Mouse (Mus musculus): ENCODE measurements around the gene Zkscan1. TPM values are rescaled to one million over a fixed set of nuclear protein-coding genes. Genes with fewer than 3 reads are reported as not detected.

Zkscan1 gene
- polyA plus RNA-seq (2012; rRNA removed; ENCODE audit: low replicate concordance): 0.59 and 1.2 TPM in 2 replicates

GRCm38 (mm10) chr5:138084996-138085395, at the start of gene Zkscan1:
Gene Zkscan1, plus strand, starts transcription at chr5:138085084.

GRCm38 (mm10) chr5:138052894-138053293, 32.0 kb upstream of the Zkscan1 start, which contains the start of gene Smok3c:
Gene Smok3c, plus strand, starts transcription at chr5:138053194.

GRCm38 (mm10) chr5:138116255-138117198, 31.6 kb downstream of the Zkscan1 start, which contains the start of gene Zscan21:
Gene Zscan21, plus strand, starts transcription at chr5:138116903.

GRCm38 (mm10) chr5:138155443-138155976, 70.6 kb downstream of the Zkscan1 start, which contains the start of gene Zfp113:
Gene Zfp113, minus strand, starts transcription at chr5:138155744.

Other genes starting within 250 kb of the Zkscan1 start
- 3.1 and 9.7 TPM in 2 replicates for gene Pilra, start 248.8 kb upstream of the Zkscan1 start, polyA plus RNA-seq (2012; rRNA removed; ENCODE audit: low replicate concordance)
- gene Pilrb1, start 227.0 kb upstream of the Zkscan1 start, polyA plus RNA-seq (2012; rRNA removed; ENCODE audit: low replicate concordance): 3.0 and 3.9 TPM in 2 replicates
- gene Pilrb2, start 213.3 kb upstream of the Zkscan1 start, polyA plus RNA-seq (2012; rRNA removed; ENCODE audit: low replicate concordance): 3.5 and 5.6 TPM in 2 replicates
- 12.1 and 35.2 TPM in 2 replicates for gene Cyp3a13, start 163.5 kb upstream of the Zkscan1 start, polyA plus RNA-seq (2012; rRNA removed; ENCODE audit: low replicate concordance)
- 0.04 TPM in 1 of 2 replicates, not detected in the other for gene Gjc3, start 122.0 kb upstream of the Zkscan1 start, polyA plus RNA-seq (2012; rRNA removed; ENCODE audit: low replicate concordance)
- gene Azgp1, start 103.6 kb upstream of the Zkscan1 start, polyA plus RNA-seq (2012; rRNA removed; ENCODE audit: low replicate concordance): 0.48 TPM in 1 of 2 replicates, not detected in the other
- gene Smok3a, start 63.8 kb upstream of the Zkscan1 start, polyA plus RNA-seq (2012; rRNA removed; ENCODE audit: low replicate concordance): not detected in 2 replicates
- gene Smok3b, start 63.7 kb upstream of the Zkscan1 start, polyA plus RNA-seq (2012; rRNA removed; ENCODE audit: low replicate concordance): not detected in 2 replicates
- not detected in 2 replicates for gene Smok3c, start 31.9 kb upstream of the Zkscan1 start, polyA plus RNA-seq (2012; rRNA removed; ENCODE audit: low replicate concordance)
- gene Zscan21, start 31.8 kb downstream of the Zkscan1 start, polyA plus RNA-seq (2012; rRNA removed; ENCODE audit: low replicate concordance): 2.6 TPM in 2 replicates
- 0.43 and 7.8 TPM in 2 replicates for gene Zfp113, start 70.7 kb downstream of the Zkscan1 start, polyA plus RNA-seq (2012; rRNA removed; ENCODE audit: low replicate concordance)
- 33.6 and 40.6 TPM in 2 replicates for gene Cops6, start 76.0 kb downstream of the Zkscan1 start, polyA plus RNA-seq (2012; rRNA removed; ENCODE audit: low replicate concordance)
- 17.7 and 26.6 TPM in 2 replicates for gene Ap4m1, start 86.9 kb downstream of the Zkscan1 start, polyA plus RNA-seq (2012; rRNA removed; ENCODE audit: low replicate concordance)
- gene Mcm7, start 87.3 kb downstream of the Zkscan1 start, polyA plus RNA-seq (2012; rRNA removed; ENCODE audit: low replicate concordance): 21.0 and 23.3 TPM in 2 replicates
- gene Taf6, start 102.4 kb downstream of the Zkscan1 start, polyA plus RNA-seq (2012; rRNA removed; ENCODE audit: low replicate concordance): 37.0 and 39.4 TPM in 2 replicates
- 0.37 and 0.59 TPM in 2 replicates for gene Cnpy4, start 102.4 kb downstream of the Zkscan1 start, polyA plus RNA-seq (2012; rRNA removed; ENCODE audit: low replicate concordance)
- 3.1 and 4.6 TPM in 2 replicates for gene Mblac1, start 109.2 kb downstream of the Zkscan1 start, polyA plus RNA-seq (2012; rRNA removed; ENCODE audit: low replicate concordance)
- gene Nxpe5, start 140.8 kb downstream of the Zkscan1 start, polyA plus RNA-seq (2012; rRNA removed; ENCODE audit: low replicate concordance): 0.39 and 0.55 TPM in 2 replicates
- gene Lamtor4, start 170.4 kb downstream of the Zkscan1 start, polyA plus RNA-seq (2012; rRNA removed; ENCODE audit: low replicate concordance): 120 and 177 TPM in 2 replicates
- 58.8 and 80.5 TPM in 2 replicates for gene BC037034, start 178.9 kb downstream of the Zkscan1 start, polyA plus RNA-seq (2012; rRNA removed; ENCODE audit: low replicate concordance)
- gene Gal3st4, start 187.8 kb downstream of the Zkscan1 start, polyA plus RNA-seq (2012; rRNA removed; ENCODE audit: low replicate concordance): 0.12 and 0.42 TPM in 2 replicates
- not detected in 2 replicates for gene Gm43720, start 194.9 kb downstream of the Zkscan1 start, polyA plus RNA-seq (2012; rRNA removed; ENCODE audit: low replicate concordance)
- 1.0 and 2.2 TPM in 2 replicates for gene Gpc2, start 194.9 kb downstream of the Zkscan1 start, polyA plus RNA-seq (2012; rRNA removed; ENCODE audit: low replicate concordance)
- gene Stag3, start 195.2 kb downstream of the Zkscan1 start, polyA plus RNA-seq (2012; rRNA removed; ENCODE audit: low replicate concordance): 0.07 and 0.26 TPM in 2 replicates

All from duodenum, adult 2 months (tissue).